8 mouse cellular contexts compared by ENCODE assay signal in genomic region chr2:181693339-181694280, GRCm38 (mm10). TPM values are rescaled to one million over a fixed set of nuclear protein-coding genes. Genes with fewer than 3 reads are reported as not detected.
A peak's percentile ranks its signal among the peaks of the same experiment; 100 is the strongest.
DNase-seq lines count a peak whose midpoint lies in the region; ATAC-seq and TF ChIP-seq lines count a peak whose summit lies in the region.

Gene Rgs19, minus strand, starts transcription at chr2:181693977.

- no peak; the same call in 1 of the 2 replicates for TF ChIP-seq CTCF in hindbrain, postnatal 0 days (IDR thresholded peaks at IDR 0.05; ENCODE audit: low read depth)

- no peaks in the 10 kb centered on the region for H3K9me3 ChIP-seq in hindbrain, postnatal 0 days (ENCODE audit: low read length)

- WGBS in hindbrain, postnatal 0 days: under 1% methylated on average over 67 of the region's 75 CpGs

- peaks cover 11% of the 10 kb centered on the region; the same call in 1 of the 2 replicates for H3K36me3 ChIP-seq in hindbrain, postnatal 0 days (ENCODE audit: insufficient read depth, low read length)

- peak within 1 kb of the TSS; percentile 97 for H3K4me2 ChIP-seq in hindbrain, postnatal 0 days (ENCODE audit: low read depth, low read length)

- intact Hi-C loops in left cerebral cortex, postnatal 10 days (cut with DNase I): no loop called here

- no peaks in the 10 kb centered on the region for H3K27me3 ChIP-seq in hindbrain, postnatal 0 days (ENCODE audit: insufficient read depth, low read length)

- H3K4me3 ChIP-seq in hindbrain, postnatal 0 days (ENCODE audit: low read length): peak within 1 kb of the TSS; percentile 68

- peak; percentile 76 for ATAC-seq in common myeloid progenitor, adult 5-6 weeks (replicated peaks; ENCODE audit: low read depth, poor library complexity, severe bottlenecking)
- ATAC-seq in hindbrain, postnatal 0 days: peak; percentile 83
- ATAC-seq in megakaryocyte progenitor cell, adult 5-6 weeks (replicated peaks; ENCODE audit: poor library complexity): peak; percentile 74

- peak within 1 kb of the TSS; percentile 61 for H3K27ac ChIP-seq in hindbrain, postnatal 0 days

- DNase-seq in T-cell, adult 2 months (ENCODE audit: low spot score): peak; percentile 87
- peak; percentile 58 to 71 for DNase-seq in gastrocnemius, adult 8-10 months (ENCODE audit: low spot score in 2 of 2)
- DNase-seq in hindbrain, postnatal 0 days (ENCODE audit: low spot score): peak; percentile 82
- peak; percentile 74 to 91 for DNase-seq in left cerebral cortex, postnatal 10 days (ENCODE audit: extremely low spot score in 1 of 2, low spot score in 2 of 2)
- peak; percentile 87 for DNase-seq in right cerebral cortex, postnatal 25 days
- peak; percentile 77 for DNase-seq in yolk sac, embryonic 10.5 days (ENCODE audit: low spot score)

- peak within 1 kb of the TSS; percentile 75 for H3K9ac ChIP-seq in hindbrain, postnatal 0 days (replicated peaks; ENCODE audit: low read length)

- no peaks in the 10 kb centered on the region; the same call in 1 of the 2 replicates for H3K4me1 ChIP-seq in hindbrain, postnatal 0 days (ENCODE audit: insufficient read depth, low read length)

RNA-seq across cellular contexts. Expression of gene Rgs19, which starts in this region (rescaled TPM):
- 67.5 and 113 TPM in 2 replicates for total RNA-seq in common myeloid progenitor, adult 5-6 weeks (2017)
- 1 to 10 TPM; 1.5 to 5.2 (median 3.6) TPM for total RNA-seq in gastrocnemius, adult 8-10 months (2022)
- total RNA-seq in hindbrain, postnatal 0 days (2014; rRNA removed): 57.9 and 94.0 TPM in 2 replicates
- polyA plus RNA-seq in hindbrain, postnatal 0 days (2015; fragmentation: Nextera tagmentation; extraction: Ambion mirVana): 50.6 and 56.8 TPM in 2 replicates
- total RNA-seq in left cerebral cortex, postnatal 10 days (2021): 10 to 100 TPM; 48.8 to 57.2 TPM
- 330 and 337 TPM in 2 replicates for total RNA-seq in megakaryocyte progenitor cell, adult 5-6 weeks (2015)
- total RNA-seq in megakaryocyte progenitor cell, adult 5-6 weeks (2017): 81.1 and 100 TPM in 2 replicates

Comparison
In these comparisons a context has a peak if more than half of its experiments do, and no peak if none do; other contexts are left out.
1. Peak in every context shown above with its lines: DNase-seq, ATAC-seq, H3K4me3 ChIP-seq and H3K27ac ChIP-seq.